Mouse (Mus musculus) left cerebral cortex, adult 2 months (tissue): Measurements from ENCODE around the gene Gm13285. TPM values are rescaled to one million over a fixed set of nuclear protein-coding genes. Genes with fewer than 3 reads are reported as not detected.
"Not testable (repeated sequence)": the region's sequence is repeated elsewhere in the genome, so short reads cannot be mapped to it uniquely, and the experiment has no call there.

ENCODE experiments used
- DNase-seq, 2 experiments: peaks; one replicate each; pipeline ENCODE4 v3.0.0; 2021 to 2022; ENCODE audit warnings: low spot score in 2 of 2, mixed read lengths in 1 of 2; ENCODE audit errors: extremely low spot score in 1 of 2
- H3K27ac ChIP-seq: fragments of 200-600 bp; 2 replicates; pipeline ENCODE4 v1.8.1; 2022
- H3K4me3 ChIP-seq: fragments of 200-600 bp; 2 replicates; pipeline ENCODE4 v1.8.1; 2022
- CTCF ChIP-seq: fragments of 200-600 bp; IDR thresholded peaks from 2 replicates; pipeline ENCODE4 v1.8.1; 2022; ENCODE audit warnings: antibody characterized with exemption, mild to moderate bottlenecking, moderate library complexity
- intact Hi-C: fragments of 180-260 bp; cut with DNase I; formaldehyde crosslinking; loops from one replicate; pipeline ENCODE4 v1.15.1; 2025
- total RNA-seq, 2 experiments: library from RNA; stranded (reverse); gene quantifications; 2 replicates each; pipeline ENCODE4 v1.2.3; 2021

The Gm13285 gene
- total RNA-seq, 2 experiments from 2014 or later: not detected

DNA sequence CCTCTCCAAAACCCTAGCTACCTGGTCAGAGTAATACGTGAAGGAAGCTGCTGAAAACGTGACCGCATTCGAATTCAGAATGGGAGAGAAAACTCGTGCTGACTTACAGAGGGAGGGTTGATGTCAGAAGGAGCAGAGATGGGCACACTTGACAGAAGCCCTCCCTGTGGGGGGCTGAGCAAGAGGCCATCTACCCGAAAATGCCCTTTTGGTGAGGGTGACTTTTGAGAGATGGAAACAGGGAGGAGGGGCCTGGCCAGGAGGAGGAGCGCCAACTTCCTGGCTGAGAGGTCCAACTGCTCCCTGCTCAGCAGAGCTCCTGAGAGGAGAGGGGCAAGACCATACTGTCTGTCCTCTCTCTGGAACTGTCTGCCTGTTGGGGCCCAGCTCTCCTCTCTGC lies 17.6 kb upstream of the Gm13285 start, which contains the start of gene Ifnz:
Gene Ifnz (plus strand): TSS at position 301 of the 400 bp plus-strand sequence.
- H3K27ac ChIP-seq, H3K4me3 ChIP-seq, DNase-seq, intact Hi-C loops: not testable (repeated sequence)

DNA sequence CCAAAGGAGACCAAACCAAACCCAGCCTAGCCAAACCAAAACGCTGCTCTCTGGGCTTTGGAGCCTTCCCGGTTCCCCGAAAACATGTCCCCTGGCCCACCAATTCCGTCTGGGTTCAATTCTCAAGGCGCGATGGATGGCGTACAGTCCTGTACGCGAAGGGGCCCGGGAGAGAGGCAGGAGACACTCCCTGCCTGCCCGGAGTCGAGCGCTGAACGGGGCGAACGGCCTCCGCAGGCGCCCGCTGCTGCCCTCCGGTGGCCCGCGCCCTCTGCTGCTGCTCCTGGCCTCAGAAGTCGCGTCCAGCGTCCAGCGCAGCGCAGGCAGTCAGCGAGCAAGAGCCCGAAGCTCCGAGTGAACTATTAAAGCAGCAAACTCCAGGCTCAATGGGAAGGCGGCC lies 17.1 kb upstream of the Gm13285 start:
- intact Hi-C loops, H3K4me3 ChIP-seq, H3K27ac ChIP-seq, DNase-seq: not testable (repeated sequence)

GRCm38 (mm10) chr4:88785409-88785808 lies 14.1 kb upstream of the Gm13285 start, which contains the start of gene Gm13276:
Gene Gm13276, plus strand, starts transcription at chr4:88785709.
- H3K27ac ChIP-seq, intact Hi-C loops, H3K4me3 ChIP-seq, DNase-seq: not testable (repeated sequence)

DNA sequence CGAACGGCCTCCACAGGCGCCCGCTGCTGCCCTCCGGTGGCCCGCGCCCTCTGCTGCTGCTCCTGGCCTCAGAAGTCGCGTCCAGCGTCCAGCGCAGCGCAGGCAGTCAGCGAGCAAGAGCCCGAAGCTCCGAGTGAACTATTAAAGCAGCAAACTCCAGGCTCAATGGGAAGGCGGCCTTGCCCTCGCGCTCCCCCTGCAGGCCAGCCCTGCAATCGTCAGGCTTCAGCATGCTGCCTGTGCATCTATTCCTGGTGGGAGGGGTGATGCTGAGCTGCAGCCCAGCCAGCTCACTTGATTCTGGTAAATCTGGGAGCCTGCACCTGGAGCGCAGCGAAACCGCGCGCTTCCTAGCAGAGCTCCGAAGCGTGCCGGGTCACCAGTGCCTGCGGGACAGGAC lies 11.1 kb upstream of the Gm13285 start, which contains the start of gene Gm13277:
Gene Gm13277 (plus strand): TSS at position 231 of the 400 bp plus-strand sequence.
- H3K27ac ChIP-seq, H3K4me3 ChIP-seq, intact Hi-C loops: not testable (repeated sequence)
- peak; percentile 42 for TF ChIP-seq CTCF
- peak; percentile 61 to 63 for DNase-seq

DNA sequence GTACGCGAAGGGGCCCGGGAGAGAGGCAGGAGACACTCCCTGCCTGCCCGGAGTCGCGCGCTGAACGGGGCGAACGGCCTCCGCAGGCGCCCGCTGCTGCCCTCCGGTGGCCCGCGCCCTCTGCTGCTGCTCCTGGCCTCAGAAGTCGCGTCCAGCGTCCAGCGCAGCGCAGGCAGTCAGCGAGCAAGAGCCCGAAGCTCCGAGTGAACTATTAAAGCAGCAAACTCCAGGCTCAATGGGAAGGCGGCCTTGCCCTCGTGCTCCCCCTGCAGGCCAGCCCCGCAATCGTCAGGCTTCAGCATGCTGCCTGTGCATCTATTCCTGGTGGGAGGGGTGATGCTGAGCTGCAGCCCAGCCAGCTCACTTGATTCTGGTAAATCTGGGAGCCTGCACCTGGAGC lies 8.2 kb upstream of the Gm13285 start, which contains the start of gene Gm13278:
Gene Gm13278 (plus strand): TSS at position 301 of the 400 bp plus-strand sequence.
- intact Hi-C loops, H3K4me3 ChIP-seq: not testable (repeated sequence)

DNA sequence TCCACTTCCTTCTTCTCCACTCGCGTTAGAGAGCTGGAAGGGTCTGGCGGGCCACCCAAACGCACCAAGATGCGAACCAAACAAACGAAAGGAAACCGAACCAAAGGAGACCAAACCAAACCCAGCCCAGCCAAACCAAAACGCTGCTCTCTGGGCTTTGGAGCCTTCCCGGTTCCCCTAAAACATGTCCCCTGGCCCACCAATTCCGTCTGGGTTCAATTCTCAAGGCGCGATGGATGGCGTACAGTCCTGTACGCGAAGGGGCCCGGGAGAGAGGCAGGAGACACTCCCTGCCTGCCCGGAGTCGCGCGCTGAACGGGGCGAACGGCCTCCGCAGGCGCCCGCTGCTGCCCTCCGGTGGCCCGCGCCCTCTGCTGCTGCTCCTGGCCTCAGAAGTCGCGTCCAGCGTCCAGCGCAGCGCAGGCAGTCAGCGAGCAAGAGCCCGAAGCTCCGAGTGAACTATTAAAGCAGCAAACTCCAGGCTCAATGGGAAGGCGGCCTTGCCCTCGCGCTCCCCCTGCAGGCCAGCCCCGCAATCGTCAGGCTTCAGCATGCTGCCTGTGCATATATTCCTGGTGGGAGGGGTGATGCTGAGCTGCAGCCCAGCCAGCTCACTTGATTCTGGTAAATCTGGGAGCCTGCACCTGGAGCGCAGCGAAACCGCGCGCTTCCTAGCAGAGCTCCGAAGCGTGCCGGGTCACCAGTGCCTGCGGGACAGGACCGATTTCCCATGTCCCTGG lies 5.4 kb upstream of the Gm13285 start, which contains the start of gene Gm13275:
Gene Gm13275 (plus strand): TSS at position 552 of the 740 bp plus-strand sequence.
- intact Hi-C loops, H3K27ac ChIP-seq: not testable (repeated sequence)
- TF ChIP-seq CTCF: peak; percentile 27
- peak; percentile 61 to 73 for DNase-seq
- peak within 1 kb of the TSS; percentile 13 for H3K4me3 ChIP-seq

More for the DNA sequence above, 8.2 kb upstream of the Gm13285 start, which contains the start of gene Gm13278:
- DNase-seq, H3K27ac ChIP-seq: not testable (repeated sequence)

DNA sequence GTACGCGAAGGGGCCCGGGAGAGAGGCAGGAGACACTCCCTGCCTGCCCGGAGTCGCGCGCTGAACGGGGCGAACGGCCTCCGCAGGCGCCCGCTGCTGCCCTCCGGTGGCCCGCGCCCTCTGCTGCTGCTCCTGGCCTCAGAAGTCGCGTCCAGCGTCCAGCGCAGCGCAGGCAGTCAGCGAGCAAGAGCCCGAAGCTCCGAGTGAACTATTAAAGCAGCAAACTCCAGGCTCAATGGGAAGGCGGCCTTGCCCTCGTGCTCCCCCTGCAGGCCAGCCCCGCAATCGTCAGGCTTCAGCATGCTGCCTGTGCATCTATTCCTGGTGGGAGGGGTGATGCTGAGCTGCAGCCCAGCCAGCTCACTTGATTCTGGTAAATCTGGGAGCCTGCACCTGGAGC lies 2.4 kb upstream of the Gm13285 start, which contains the start of gene Gm13279:
Gene Gm13279 (plus strand): TSS at position 301 of the 400 bp plus-strand sequence.
- H3K27ac ChIP-seq, intact Hi-C loops, DNase-seq, H3K4me3 ChIP-seq: not testable (repeated sequence)

GRCm38 (mm10) chr4:88802954-88803353 lies 3.5 kb downstream of the Gm13285 start, which contains the start of gene Gm13287:
Gene Gm13287, plus strand, starts transcription at chr4:88803254.
- H3K4me3 ChIP-seq, intact Hi-C loops, H3K27ac ChIP-seq, DNase-seq: not testable (repeated sequence)

- H3K4me3 ChIP-seq, H3K27ac ChIP-seq, intact Hi-C loops, DNase-seq: not testable (repeated sequence)
Observed at GRCm38 (mm10) chr4:88805231-88805630, 5.8 kb downstream of the Gm13285 start, which contains the start of gene Gm13288. Gene Gm13288, plus strand, starts transcription at chr4:88805531.

DNA sequence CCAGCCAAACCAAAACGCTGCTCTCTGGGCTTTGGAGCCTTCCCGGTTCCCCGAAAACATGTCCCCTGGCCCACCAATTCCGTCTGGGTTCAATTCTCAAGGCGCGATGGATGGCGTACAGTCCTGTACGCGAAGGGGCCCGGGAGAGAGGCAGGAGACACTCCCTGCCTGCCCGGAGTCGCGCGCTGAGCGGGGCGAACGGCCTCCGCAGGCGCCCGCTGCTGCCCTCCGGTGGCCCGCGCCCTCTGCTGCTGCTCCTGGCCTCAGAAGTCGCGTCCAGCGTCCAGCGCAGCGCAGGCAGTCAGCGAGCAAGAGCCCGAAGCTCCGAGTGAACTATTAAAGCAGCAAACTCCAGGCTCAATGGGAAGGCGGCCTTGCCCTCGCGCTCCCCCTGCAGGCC lies 6.3 kb downstream of the Gm13285 start:
- H3K27ac ChIP-seq, H3K4me3 ChIP-seq, intact Hi-C loops, DNase-seq: not testable (repeated sequence)

- H3K27ac ChIP-seq: no peak within 1 kb of the TSS
- no peak within 1 kb of the TSS for H3K4me3 ChIP-seq
- no peak for DNase-seq
- intact Hi-C loops: no loop called here
- TF ChIP-seq CTCF: no peak
Observed at GRCm38 (mm10) chr4:88815928-88816327, 16.5 kb downstream of the Gm13285 start, which contains the start of gene Ifna7. Gene Ifna7, plus strand, starts transcription at chr4:88816228.

- intact Hi-C loops: no loop called here
- Histone ChIP-seq H3K27ac (no peak within 1 kb of the TSS), H3K4me3 (no peak within 1 kb of the TSS)
- TF ChIP-seq CTCF: no peak
- DNase-seq: no peak
Observed at GRCm38 (mm10) chr4:88819659-88820058, 20.2 kb downstream of the Gm13285 start, which contains the start of gene Ifna11. Gene Ifna11, plus strand, starts transcription at chr4:88819959.
